Mouse (Mus musculus): ENCODE data around the gene Fsip1. TPM values are rescaled to one million over a fixed set of nuclear protein-coding genes. Genes with fewer than 3 reads are reported as not detected.
"Not testable (repeated sequence)": the region's sequence is repeated elsewhere in the genome, so short reads cannot be mapped to it uniquely, and the experiment has no call there.

The Fsip1 gene
- 3.1 and 3.9 TPM in 2 replicates for total RNA-seq (2017)

- ATAC-seq (ENCODE audit: extremely low read depth, insufficient number of reproducible peaks, low FRiP score, poor library complexity, severe bottlenecking), result peak; percentile 79
Observed at GRCm38 (mm10) chr2:118256621-118257053, at the start of gene Fsip1. Gene Fsip1, minus strand, starts transcription at chr2:118256966.

GRCm38 (mm10) chr2:118306522-118306895 lies 49.7 kb upstream of the Fsip1 start:
- no peak for ATAC-seq (ENCODE audit: extremely low read depth, insufficient number of reproducible peaks, low FRiP score, poor library complexity, severe bottlenecking)

- no peak for ATAC-seq (ENCODE audit: extremely low read depth, insufficient number of reproducible peaks, low FRiP score, poor library complexity, severe bottlenecking)
Observed at GRCm38 (mm10) chr2:118305827-118306521, 49.2 kb upstream of the Fsip1 start.

- ATAC-seq (ENCODE audit: extremely low read depth, insufficient number of reproducible peaks, low FRiP score, poor library complexity, severe bottlenecking), result no peak
Observed at GRCm38 (mm10) chr2:118303456-118303855, 46.7 kb upstream of the Fsip1 start.

- no peak for ATAC-seq (ENCODE audit: extremely low read depth, insufficient number of reproducible peaks, low FRiP score, poor library complexity, severe bottlenecking)
Observed at GRCm38 (mm10) chr2:118301656-118302055, 44.9 kb upstream of the Fsip1 start.

GRCm38 (mm10) chr2:118301041-118301545 lies 44.3 kb upstream of the Fsip1 start:
- ATAC-seq (ENCODE audit: extremely low read depth, insufficient number of reproducible peaks, low FRiP score, poor library complexity, severe bottlenecking), result no peak

GRCm38 (mm10) chr2:118299981-118300380 lies 43.2 kb upstream of the Fsip1 start:
- no peak for ATAC-seq (ENCODE audit: extremely low read depth, insufficient number of reproducible peaks, low FRiP score, poor library complexity, severe bottlenecking)

- no peak for ATAC-seq (ENCODE audit: extremely low read depth, insufficient number of reproducible peaks, low FRiP score, poor library complexity, severe bottlenecking)
Observed at GRCm38 (mm10) chr2:118298601-118299000, 41.8 kb upstream of the Fsip1 start.

GRCm38 (mm10) chr2:118297966-118298365 lies 41.2 kb upstream of the Fsip1 start:
- ATAC-seq (ENCODE audit: extremely low read depth, insufficient number of reproducible peaks, low FRiP score, poor library complexity, severe bottlenecking), result no peak

GRCm38 (mm10) chr2:118295505-118295904 lies 38.7 kb upstream of the Fsip1 start:
- no peak for ATAC-seq (ENCODE audit: extremely low read depth, insufficient number of reproducible peaks, low FRiP score, poor library complexity, severe bottlenecking)

GRCm38 (mm10) chr2:118293583-118293982 lies 36.8 kb upstream of the Fsip1 start:
- ATAC-seq (ENCODE audit: extremely low read depth, insufficient number of reproducible peaks, low FRiP score, poor library complexity, severe bottlenecking), result no peak

- ATAC-seq (ENCODE audit: extremely low read depth, insufficient number of reproducible peaks, low FRiP score, poor library complexity, severe bottlenecking), result not testable (repeated sequence)
Observed at GRCm38 (mm10) chr2:118289066-118289460, 32.3 kb upstream of the Fsip1 start.

- no peak for ATAC-seq (ENCODE audit: extremely low read depth, insufficient number of reproducible peaks, low FRiP score, poor library complexity, severe bottlenecking)
Observed at GRCm38 (mm10) chr2:118288326-118289065, 31.7 kb upstream of the Fsip1 start.

- ATAC-seq (ENCODE audit: extremely low read depth, insufficient number of reproducible peaks, low FRiP score, poor library complexity, severe bottlenecking), result no peak
Observed at GRCm38 (mm10) chr2:118287678-118288077, 30.9 kb upstream of the Fsip1 start.

- no peak for ATAC-seq (ENCODE audit: extremely low read depth, insufficient number of reproducible peaks, low FRiP score, poor library complexity, severe bottlenecking)
Observed at GRCm38 (mm10) chr2:118282467-118282866, 25.7 kb upstream of the Fsip1 start.

- ATAC-seq (ENCODE audit: extremely low read depth, insufficient number of reproducible peaks, low FRiP score, poor library complexity, severe bottlenecking), result no peak
Observed at GRCm38 (mm10) chr2:118278249-118278648, 21.5 kb upstream of the Fsip1 start.

- no peak for ATAC-seq (ENCODE audit: extremely low read depth, insufficient number of reproducible peaks, low FRiP score, poor library complexity, severe bottlenecking)
Observed at GRCm38 (mm10) chr2:118271606-118272005, 14.8 kb upstream of the Fsip1 start.

- ATAC-seq (ENCODE audit: extremely low read depth, insufficient number of reproducible peaks, low FRiP score, poor library complexity, severe bottlenecking), result no peak
Observed at GRCm38 (mm10) chr2:118270213-118270612, 13.4 kb upstream of the Fsip1 start.

GRCm38 (mm10) chr2:118263914-118264201 lies 7.1 kb upstream of the Fsip1 start:
- no peak for ATAC-seq (ENCODE audit: extremely low read depth, insufficient number of reproducible peaks, low FRiP score, poor library complexity, severe bottlenecking)

GRCm38 (mm10) chr2:118263151-118263913 lies 6.6 kb upstream of the Fsip1 start:
- ATAC-seq (ENCODE audit: extremely low read depth, insufficient number of reproducible peaks, low FRiP score, poor library complexity, severe bottlenecking), result peak; percentile 72

Data from neutrophil, adult 5-6 weeks (primary cell).